Mouse (Mus musculus): Measurements from ENCODE around the gene Tmem131. TPM values are rescaled to one million over a fixed set of nuclear protein-coding genes. Genes with fewer than 3 reads are reported as not detected.

Tmem131 gene
- total and polyA plus RNA-seq, 3 experiments = 51.0 to 298 (median 98.2) TPM

DNA sequence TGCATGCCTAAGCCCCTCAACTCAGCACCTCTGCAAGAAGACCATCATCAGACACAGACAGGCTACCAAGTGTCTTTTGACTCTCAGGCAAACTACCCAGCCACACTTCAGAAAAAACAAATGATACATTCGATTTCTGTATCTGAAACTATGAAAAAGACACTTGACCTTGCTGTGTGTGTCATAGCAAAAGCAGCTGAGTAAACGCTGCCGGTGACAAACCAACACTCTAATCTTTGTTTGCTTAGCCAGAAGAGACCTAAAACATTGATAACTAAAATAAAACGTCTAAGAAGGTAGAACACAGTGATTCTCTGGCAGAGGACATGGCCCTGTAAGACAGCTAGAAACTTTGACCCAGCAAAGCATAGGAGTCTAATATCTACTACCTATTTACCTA, 72.2 kb downstream of the Tmem131 start:
- no peak overlapping the region for H3K4me3 ChIP-seq (ENCODE audit: low read depth, low read length)
- no peaks in the 10 kb centered on the region for H3K9me3 ChIP-seq (replicated peaks)
- H3K27me3 ChIP-seq (ENCODE audit: insufficient read depth, low read length) = no peaks in the 10 kb centered on the region
- H3K36me3 ChIP-seq (replicated peaks) = peaks cover 82% of the 10 kb centered on the region
- DNase-seq (ENCODE audit: low spot score) (no peak), ATAC-seq (ENCODE audit: extremely low read depth, insufficient number of reproducible peaks, low FRiP score, poor library complexity, severe bottlenecking) (no peak)
- H3K4me1 ChIP-seq (ENCODE audit: insufficient read depth, low read depth, low read length) = peaks cover 38% of the 10 kb centered on the region
- no peak for TF ChIP-seq GATA2 (IDR thresholded peaks at IDR 0.05; ENCODE audit: borderline replicate concordance, low read depth, low read length)
- no peak for TF ChIP-seq POLR2AphosphoS5 (IDR thresholded peaks at IDR 0.05; ENCODE audit: insufficient replicate concordance, low read depth, low read length)
- TF ChIP-seq TAL1 (conservative IDR thresholded peaks at IDR 0.05; ENCODE audit: low read depth, low read length) = no peak

DNA sequence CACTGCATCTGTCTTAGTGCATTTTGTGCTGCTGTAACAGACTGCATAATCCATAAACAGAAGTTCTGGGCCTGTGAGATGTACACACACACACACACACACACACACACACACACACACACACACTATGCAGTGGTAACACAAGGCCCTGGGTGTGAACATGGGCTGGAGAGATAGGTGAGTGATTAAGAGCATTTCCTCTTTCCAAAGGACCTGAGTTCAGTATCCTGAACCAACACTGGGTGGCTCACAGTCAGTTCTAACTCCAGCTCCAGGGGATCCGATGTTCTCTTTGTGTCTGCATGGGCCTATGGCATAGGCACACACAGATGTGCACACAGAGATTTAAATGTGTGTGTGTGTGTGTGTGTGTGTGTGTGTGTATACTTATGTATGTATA, 72.9 kb downstream of the Tmem131 start:
- ATAC-seq (ENCODE audit: extremely low read depth, insufficient number of reproducible peaks, low FRiP score, poor library complexity, severe bottlenecking) (peak; percentile 34; the same call in 1 of the 2 replicates), DNase-seq (ENCODE audit: low spot score) (peak; percentile 19)
- no peak for TF ChIP-seq GATA1 (IDR thresholded peaks at IDR 0.05; ENCODE audit: borderline replicate concordance, low read length)
- TF ChIP-seq TAL1 (conservative IDR thresholded peaks at IDR 0.05; ENCODE audit: low read depth, low read length) = no peak
- TF ChIP-seq POLR2AphosphoS5 (IDR thresholded peaks at IDR 0.05; ENCODE audit: insufficient replicate concordance, low read depth, low read length) = no peak
- H3K36me3 ChIP-seq (replicated peaks) = peaks cover 77% of the 10 kb centered on the region
- H3K27me3 ChIP-seq (ENCODE audit: insufficient read depth, low read length) = no peaks in the 10 kb centered on the region
- H3K9me3 ChIP-seq (replicated peaks) = no peaks in the 10 kb centered on the region
- H3K4me1 ChIP-seq (ENCODE audit: insufficient read depth, low read depth, low read length) = peaks cover 35% of the 10 kb centered on the region
- H3K4me3 ChIP-seq (ENCODE audit: low read depth, low read length) = no peak overlapping the region

DNA sequence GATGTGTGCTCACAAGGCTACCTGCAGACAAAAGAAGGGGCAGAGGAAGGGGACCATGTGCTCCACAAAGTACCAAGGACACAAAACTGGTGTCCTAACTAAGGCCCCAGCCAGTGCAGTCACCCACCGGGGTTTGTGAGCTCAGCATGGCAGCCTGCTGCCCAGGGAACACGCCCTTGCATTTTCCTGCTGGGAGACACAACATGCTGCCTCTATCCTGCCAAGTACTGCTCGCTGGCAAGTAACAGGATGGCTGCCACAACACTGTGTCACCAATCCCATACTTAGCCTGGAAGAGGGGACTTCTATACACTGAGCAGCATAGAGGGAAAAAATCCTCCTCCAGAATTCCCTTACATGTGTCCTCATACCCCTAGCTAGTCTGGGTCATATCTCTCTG, 78.7 kb downstream of the Tmem131 start:
- H3K4me1 ChIP-seq (ENCODE audit: insufficient read depth, low read depth, low read length) = peaks cover 20% of the 10 kb centered on the region
- no peaks in the 10 kb centered on the region for H3K27me3 ChIP-seq (ENCODE audit: insufficient read depth, low read length)
- ATAC-seq (ENCODE audit: extremely low read depth, insufficient number of reproducible peaks, low FRiP score, poor library complexity, severe bottlenecking) = no peak
- DNase-seq (ENCODE audit: low spot score) = no peak
- no peak overlapping the region; the same call in 1 of the 2 replicates for H3K4me3 ChIP-seq (ENCODE audit: low read depth, low read length)
- H3K36me3 ChIP-seq (replicated peaks) = peaks cover 79% of the 10 kb centered on the region
- TF ChIP-seq GATA1 (IDR thresholded peaks at IDR 0.05; ENCODE audit: borderline replicate concordance, low read length) = no peak
- TF ChIP-seq POLR2AphosphoS5 (IDR thresholded peaks at IDR 0.05; ENCODE audit: insufficient replicate concordance, low read depth, low read length) = no peak
- no peak for TF ChIP-seq CTCF (IDR thresholded peaks at IDR 0.05; ENCODE audit: low read depth, low read length)
- no peak for TF ChIP-seq GATA2 (IDR thresholded peaks at IDR 0.05; ENCODE audit: borderline replicate concordance, low read depth, low read length)
- no peak for TF ChIP-seq TAL1 (conservative IDR thresholded peaks at IDR 0.05; ENCODE audit: low read depth, low read length)
- H3K9me3 ChIP-seq (replicated peaks) = no peaks in the 10 kb centered on the region

DNA sequence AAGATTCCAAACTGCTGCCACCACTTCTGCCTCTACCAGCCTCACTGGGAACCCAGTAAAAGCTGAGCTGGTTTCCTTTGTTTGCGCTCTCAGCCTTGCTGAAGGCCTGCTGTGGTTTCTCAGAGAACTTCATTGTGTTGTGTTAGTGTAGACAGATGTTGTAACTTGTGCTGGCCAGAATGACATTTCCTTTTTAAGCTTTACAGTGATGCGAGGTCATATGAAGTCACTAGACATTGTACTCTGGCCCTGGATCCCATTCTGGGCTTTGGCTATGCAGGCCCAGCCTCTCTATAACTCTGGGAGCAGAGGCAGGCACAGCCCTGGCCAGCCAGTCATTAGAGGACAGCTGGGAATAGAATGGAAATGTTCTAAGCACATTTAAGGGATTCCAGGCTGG, 81.7 kb downstream of the Tmem131 start:
- no peaks in the 10 kb centered on the region for H3K9me3 ChIP-seq (replicated peaks)
- H3K4me3 ChIP-seq (ENCODE audit: low read depth, low read length) = no peak overlapping the region
- H3K36me3 ChIP-seq (replicated peaks) = peaks cover 80% of the 10 kb centered on the region
- peaks cover 24% of the 10 kb centered on the region for H3K4me1 ChIP-seq (ENCODE audit: insufficient read depth, low read depth, low read length)
- ATAC-seq (ENCODE audit: extremely low read depth, insufficient number of reproducible peaks, low FRiP score, poor library complexity, severe bottlenecking) (no peak), DNase-seq (ENCODE audit: low spot score) (no peak)
- no peaks in the 10 kb centered on the region for H3K27me3 ChIP-seq (ENCODE audit: insufficient read depth, low read length)
- TF ChIP-seq CTCF (IDR thresholded peaks at IDR 0.05; ENCODE audit: low read depth, low read length) (no peak), POLR2AphosphoS5 (IDR thresholded peaks at IDR 0.05; ENCODE audit: insufficient replicate concordance, low read depth, low read length) (no peak), GATA1 (IDR thresholded peaks at IDR 0.05; ENCODE audit: borderline replicate concordance, low read length) (no peak), TAL1 (conservative IDR thresholded peaks at IDR 0.05; ENCODE audit: low read depth, low read length) (no peak), GATA2 (IDR thresholded peaks at IDR 0.05; ENCODE audit: borderline replicate concordance, low read depth, low read length) (no peak)

DNA sequence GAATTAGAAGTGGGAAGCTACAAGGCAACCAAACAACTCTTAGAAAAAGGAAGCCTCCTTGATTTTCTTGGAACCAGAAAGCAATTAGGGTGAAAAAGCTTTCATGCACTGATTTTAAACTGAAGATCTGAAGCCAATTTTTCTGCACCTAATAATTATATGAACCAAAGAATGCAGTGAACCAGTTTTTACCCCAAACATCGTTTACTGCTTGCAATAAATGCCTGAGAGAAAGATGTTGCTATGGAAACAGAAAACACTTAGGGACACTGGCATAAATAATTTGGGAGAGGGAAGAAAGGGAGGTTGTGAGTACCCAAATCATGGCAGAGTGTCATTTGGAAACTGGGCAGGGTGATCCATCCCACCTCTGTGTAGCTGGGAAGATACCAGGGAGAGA, 82.6 kb downstream of the Tmem131 start:
- DNase-seq (ENCODE audit: low spot score) = no peak
- H3K4me3 ChIP-seq (ENCODE audit: low read depth, low read length) = no peak overlapping the region
- H3K9me3 ChIP-seq (replicated peaks) = no peaks in the 10 kb centered on the region
- TF ChIP-seq TAL1 (conservative IDR thresholded peaks at IDR 0.05; ENCODE audit: low read depth, low read length) (no peak), GATA2 (IDR thresholded peaks at IDR 0.05; ENCODE audit: borderline replicate concordance, low read depth, low read length) (no peak), GATA1 (IDR thresholded peaks at IDR 0.05; ENCODE audit: borderline replicate concordance, low read length) (no peak), POLR2AphosphoS5 (IDR thresholded peaks at IDR 0.05; ENCODE audit: insufficient replicate concordance, low read depth, low read length) (no peak), CTCF (IDR thresholded peaks at IDR 0.05; ENCODE audit: low read depth, low read length) (no peak)
- no peak for ATAC-seq (ENCODE audit: extremely low read depth, insufficient number of reproducible peaks, low FRiP score, poor library complexity, severe bottlenecking)
- no peaks in the 10 kb centered on the region for H3K27me3 ChIP-seq (ENCODE audit: insufficient read depth, low read length)
- H3K4me1 ChIP-seq (ENCODE audit: insufficient read depth, low read depth, low read length) = peaks cover 26% of the 10 kb centered on the region
- H3K36me3 ChIP-seq (replicated peaks) = peaks cover 88% of the 10 kb centered on the region

- TF ChIP-seq GATA2 (IDR thresholded peaks at IDR 0.05; ENCODE audit: borderline replicate concordance, low read depth, low read length) (no peak), POLR2AphosphoS5 (IDR thresholded peaks at IDR 0.05; ENCODE audit: insufficient replicate concordance, low read depth, low read length) (no peak), TAL1 (conservative IDR thresholded peaks at IDR 0.05; ENCODE audit: low read depth, low read length) (no peak), GATA1 (IDR thresholded peaks at IDR 0.05; ENCODE audit: borderline replicate concordance, low read length) (no peak), CTCF (IDR thresholded peaks at IDR 0.05; ENCODE audit: low read depth, low read length) (no peak)
- no peak for ATAC-seq (ENCODE audit: extremely low read depth, insufficient number of reproducible peaks, low FRiP score, poor library complexity, severe bottlenecking)
- H3K36me3 ChIP-seq (replicated peaks) = peaks cover 91% of the 10 kb centered on the region
Measured at GRCm38 (mm10) chr1:36860431-36860849, 83.0 kb downstream of the Tmem131 start.

DNA sequence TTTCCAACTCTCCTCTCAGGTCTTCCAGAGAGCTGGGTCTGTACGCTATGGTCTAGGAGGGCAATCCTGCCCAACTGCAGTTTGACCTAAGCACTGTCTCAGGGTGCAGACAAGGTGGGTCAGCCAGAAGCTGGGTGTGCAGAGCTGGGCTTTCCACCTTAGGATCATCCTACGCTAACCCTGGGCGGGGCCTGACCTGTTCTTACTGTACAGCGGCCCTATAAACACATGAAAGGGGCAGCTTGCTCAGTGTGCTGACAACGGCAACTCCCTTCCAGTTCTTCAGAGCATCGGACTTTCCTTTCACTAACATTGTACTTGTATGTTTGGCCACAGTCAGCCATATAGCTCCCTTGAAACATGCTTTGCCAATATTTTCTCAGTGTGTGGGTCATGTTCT, 86.4 kb downstream of the Tmem131 start:
- peaks cover 89% of the 10 kb centered on the region for H3K36me3 ChIP-seq (replicated peaks)
- peaks cover 32% of the 10 kb centered on the region for H3K4me1 ChIP-seq (ENCODE audit: insufficient read depth, low read depth, low read length)
- ATAC-seq (ENCODE audit: extremely low read depth, insufficient number of reproducible peaks, low FRiP score, poor library complexity, severe bottlenecking) (no peak), DNase-seq (ENCODE audit: low spot score) (no peak)
- H3K9me3 ChIP-seq (replicated peaks) = no peaks in the 10 kb centered on the region
- no peaks in the 10 kb centered on the region for H3K27me3 ChIP-seq (ENCODE audit: insufficient read depth, low read length)
- no peak for TF ChIP-seq POLR2AphosphoS5 (IDR thresholded peaks at IDR 0.05; ENCODE audit: insufficient replicate concordance, low read depth, low read length)
- no peak for TF ChIP-seq TAL1 (conservative IDR thresholded peaks at IDR 0.05; ENCODE audit: low read depth, low read length)
- TF ChIP-seq GATA2 (IDR thresholded peaks at IDR 0.05; ENCODE audit: borderline replicate concordance, low read depth, low read length) = no peak
- no peak for TF ChIP-seq CTCF (IDR thresholded peaks at IDR 0.05; ENCODE audit: low read depth, low read length)
- no peak for TF ChIP-seq GATA1 (IDR thresholded peaks at IDR 0.05; ENCODE audit: borderline replicate concordance, low read length)
- H3K4me3 ChIP-seq (ENCODE audit: low read depth, low read length) = no peak overlapping the region

More at GRCm38 (mm10) chr1:36860431-36860849, 83.0 kb downstream of the Tmem131 start:
- Histone ChIP-seq H3K4me3 (ENCODE audit: low read depth, low read length) (no peak overlapping the region), H3K27me3 (ENCODE audit: insufficient read depth, low read length) (no peaks in the 10 kb centered on the region), H3K9me3 (replicated peaks) (no peaks in the 10 kb centered on the region), H3K4me1 (ENCODE audit: insufficient read depth, low read depth, low read length) (peaks cover 27% of the 10 kb centered on the region)
- no peak for DNase-seq (ENCODE audit: low spot score)

Measured in G1E (cell line).